In genomic region chr9:110933850-110934437, GRCm38 (mm10) we compare ENCODE assay signal across 10 mouse cellular contexts. TPM values are rescaled to one million over a fixed set of nuclear protein-coding genes. Genes with fewer than 3 reads are reported as not detected.
DNase-seq lines count a peak whose midpoint lies in the region; ATAC-seq and TF ChIP-seq lines count a peak whose summit lies in the region.
"Had no signal": no experiment of that assay in that cellular context is flagged by ENCODE, and none has a peak within 500 bp of the region (broad histone marks: within the 10 kb centered on the region; RNA-seq: fewer than 3 reads in every experiment).

No protein-coding gene starts in this region.

- H3K4me3 ChIP-seq in hindbrain, postnatal 0 days (ENCODE audit: low read length) = no peak overlapping the region
- H3K4me3 ChIP-seq in neural tube, embryonic 14.5 days (ENCODE audit: low read depth, low read length) = no peak overlapping the region
- H3K4me3 ChIP-seq: heart, embryonic 13.5 days; limb, embryonic 12.5 days had no signal

- WGBS in hindbrain, postnatal 0 days = 23% methylated on average over 12 of the region's 12 CpGs
- 49% methylated on average over 12 of the region's 12 CpGs for WGBS in neural tube, embryonic 14.5 days

- no peak for TF ChIP-seq CTCF in hindbrain, postnatal 0 days (IDR thresholded peaks at IDR 0.05; ENCODE audit: low read depth)

- peak overlapping the region; percentile 82 for H3K27ac ChIP-seq in hindbrain, postnatal 0 days
- peak overlapping the region; percentile 66; the same call in 1 of the 2 replicates for H3K27ac ChIP-seq in neural tube, embryonic 14.5 days (ENCODE audit: low read depth, low read length)
- H3K27ac ChIP-seq: heart, embryonic 13.5 days; limb, embryonic 12.5 days had no signal

- no peak overlapping the region for H3K4me2 ChIP-seq in hindbrain, postnatal 0 days (ENCODE audit: low read depth, low read length)
- no peak overlapping the region for H3K4me2 ChIP-seq in neural tube, embryonic 14.5 days (ENCODE audit: low read depth, low read length)
- H3K4me2 ChIP-seq: heart, embryonic 13.5 days; limb, embryonic 12.5 days had no signal

- peaks cover 13% of the 10 kb centered on the region for H3K4me1 ChIP-seq in hindbrain, postnatal 0 days (ENCODE audit: insufficient read depth, low read length)
- H3K4me1 ChIP-seq in neural tube, embryonic 14.5 days (ENCODE audit: control insufficient read depth, insufficient read depth, low read length) = 0 out of 2 replicates have a peak, but pooled peaks cover 7% of the 10 kb centered on the region
- H3K4me1 ChIP-seq: heart, embryonic 13.5 days; limb, embryonic 12.5 days had no signal

- H3K27me3 ChIP-seq in hindbrain, postnatal 0 days (ENCODE audit: insufficient read depth, low read length) = no peaks in the 10 kb centered on the region
- no peaks in the 10 kb centered on the region for H3K27me3 ChIP-seq in neural tube, embryonic 14.5 days (ENCODE audit: control insufficient read depth, insufficient read depth, low read length)
- H3K27me3 ChIP-seq: heart, embryonic 13.5 days; limb, embryonic 12.5 days had no signal

- H3K36me3 ChIP-seq in hindbrain, postnatal 0 days (ENCODE audit: insufficient read depth, low read length) = no peaks in the 10 kb centered on the region
- H3K36me3 ChIP-seq in neural tube, embryonic 14.5 days (ENCODE audit: control insufficient read depth, insufficient read depth, low read length) = no peaks in the 10 kb centered on the region
- H3K36me3 ChIP-seq: heart, embryonic 13.5 days; limb, embryonic 12.5 days had no signal

- ATAC-seq in frontal cortex, adult (ENCODE audit: low TSS enrichment) = peak; percentile 55
- peak; percentile 93 for ATAC-seq in hindbrain, postnatal 0 days
- peak; percentile 65; the same call in 1 of the 2 replicates for ATAC-seq in neural tube, embryonic 14.5 days (ENCODE audit: low read depth)

- peak; percentile 29 for DNase-seq in kidney, postnatal 14 days
- DNase-seq in kidney, postnatal 25 days = no peak
- peak; percentile 79 for DNase-seq in hindbrain, postnatal 0 days (ENCODE audit: low spot score)
- no peak for DNase-seq in thymus, postnatal 0 days (ENCODE audit: low spot score)
- DNase-seq in lung, postnatal 14 days = no peak
- no peak for DNase-seq in urinary bladder, postnatal 4 days (ENCODE audit: low spot score in 2 of 2)

- no peak overlapping the region for H3K9ac ChIP-seq in hindbrain, postnatal 0 days (replicated peaks; ENCODE audit: low read length)
- no peak overlapping the region for H3K9ac ChIP-seq in neural tube, embryonic 14.5 days (replicated peaks; ENCODE audit: low read depth, low read length)
- H3K9ac ChIP-seq: heart, embryonic 13.5 days; limb, embryonic 12.5 days had no signal

- no peaks in the 10 kb centered on the region for H3K9me3 ChIP-seq in hindbrain, postnatal 0 days (ENCODE audit: low read length)
- H3K9me3 ChIP-seq in neural tube, embryonic 14.5 days (ENCODE audit: control insufficient read depth, low read length) = no peaks in the 10 kb centered on the region
- H3K9me3 ChIP-seq: heart, embryonic 13.5 days; limb, embryonic 12.5 days had no signal

RNA-seq across cellular contexts. Expression of gene Tdgf1, which starts 12.0 kb away (rescaled TPM):
- 1.5 TPM in 1 of 2 replicates, not detected in the other for total RNA-seq in hindbrain, postnatal 0 days (2014; rRNA removed)
- 0.66 and 0.87 TPM in 2 replicates for polyA plus RNA-seq in hindbrain, postnatal 0 days (2015; fragmentation: Nextera tagmentation; extraction: Ambion mirVana)
- 0.58 and 0.71 TPM in 2 replicates for polyA plus RNA-seq in neural tube, embryonic 14.5 days (2014; fragmentation: Nextera tagmentation; extraction: Ambion mirVana)
- polyA plus RNA-seq in thymus, postnatal 0 days (2015; fragmentation: Nextera tagmentation; extraction: Ambion mirVana) = 0.52 and 0.69 TPM in 2 replicates
- polyA plus RNA-seq: heart, embryonic 13.5 days; limb, embryonic 12.5 days had no signal

RNA-seq across cellular contexts. Expression of gene Fam240a, which starts 17.3 kb away (rescaled TPM):
- total RNA-seq in hindbrain, postnatal 0 days (2014; rRNA removed) = not detected in 2 replicates
- not detected in 2 replicates for polyA plus RNA-seq in hindbrain, postnatal 0 days (2015; fragmentation: Nextera tagmentation; extraction: Ambion mirVana)
- not detected in 2 replicates for polyA plus RNA-seq in neural tube, embryonic 14.5 days (2014; fragmentation: Nextera tagmentation; extraction: Ambion mirVana)
- 0.67 and 0.82 TPM in 2 replicates for polyA plus RNA-seq in thymus, postnatal 0 days (2015; fragmentation: Nextera tagmentation; extraction: Ambion mirVana)
- polyA plus RNA-seq: heart, embryonic 13.5 days; limb, embryonic 12.5 days had no signal

RNA-seq across cellular contexts. Expression of gene Lrrc2, which starts 17.4 kb away (rescaled TPM):
- 0.78 and 8.3 TPM in 2 replicates for total RNA-seq in hindbrain, postnatal 0 days (2014; rRNA removed)
- polyA plus RNA-seq in hindbrain, postnatal 0 days (2015; fragmentation: Nextera tagmentation; extraction: Ambion mirVana) = 1.3 and 2.6 TPM in 2 replicates
- 1.3 and 1.5 TPM in 2 replicates for polyA plus RNA-seq in neural tube, embryonic 14.5 days (2014; fragmentation: Nextera tagmentation; extraction: Ambion mirVana)
- polyA plus RNA-seq in thymus, postnatal 0 days (2015; fragmentation: Nextera tagmentation; extraction: Ambion mirVana) = 0.08 and 0.38 TPM in 2 replicates

RNA-seq across cellular contexts. Expression of gene Tmie, which starts 54.0 kb away (rescaled TPM):
- total RNA-seq in hindbrain, postnatal 0 days (2014; rRNA removed) = 5.7 and 6.8 TPM in 2 replicates
- 6.2 and 7.1 TPM in 2 replicates for polyA plus RNA-seq in hindbrain, postnatal 0 days (2015; fragmentation: Nextera tagmentation; extraction: Ambion mirVana)
- 1.3 and 3.1 TPM in 2 replicates for polyA plus RNA-seq in neural tube, embryonic 14.5 days (2014; fragmentation: Nextera tagmentation; extraction: Ambion mirVana)
- 6.2 and 7.1 TPM in 2 replicates for polyA plus RNA-seq in thymus, postnatal 0 days (2015; fragmentation: Nextera tagmentation; extraction: Ambion mirVana)

RNA-seq across cellular contexts. Expression of gene Als2cl, which starts 54.3 kb away (rescaled TPM):
- total RNA-seq in hindbrain, postnatal 0 days (2014; rRNA removed) = 10.7 and 16.3 TPM in 2 replicates
- polyA plus RNA-seq in hindbrain, postnatal 0 days (2015; fragmentation: Nextera tagmentation; extraction: Ambion mirVana) = 2.2 and 2.5 TPM in 2 replicates
- 1.5 and 2.6 TPM in 2 replicates for polyA plus RNA-seq in neural tube, embryonic 14.5 days (2014; fragmentation: Nextera tagmentation; extraction: Ambion mirVana)
- 3.7 and 4.9 TPM in 2 replicates for polyA plus RNA-seq in thymus, postnatal 0 days (2015; fragmentation: Nextera tagmentation; extraction: Ambion mirVana)

Comparison
In these comparisons a context has a peak if more than half of its experiments do, and no peak if none do; other contexts are left out.
1. DNase-seq: peak in kidney, postnatal 14 days (single experiment) and hindbrain, postnatal 0 days (single experiment); none in kidney, postnatal 25 days (0 of 2), thymus, postnatal 0 days (single experiment), lung, postnatal 14 days (single experiment) and urinary bladder, postnatal 4 days (0 of 2).
2. Peak in every context shown above with its lines, with median percentiles within 50 percentile points of each other: ATAC-seq.